Mouse (Mus musculus) megakaryocyte, embryonic 14.5 days (primary cell): ENCODE results near the gene Iah1. TPM values are rescaled to one million over a fixed set of nuclear protein-coding genes. Genes with fewer than 3 reads are reported as not detected.
A peak's percentile ranks its signal among the peaks of the same experiment; 100 is the strongest.

ENCODE experiments used
- H3K27me3 ChIP-seq: replicated peaks from 2 replicates; pipeline ENCODE3; 2012; ENCODE audit warnings: inconsistent platforms
- H3K36me3 ChIP-seq: replicated peaks from 2 replicates; pipeline ENCODE3; 2012; ENCODE audit warnings: low read length, inconsistent platforms, mixed read lengths
- H3K4me1 ChIP-seq: 2 replicates; pipeline ENCODE4 v1.6.1; 2012; ENCODE audit warnings: inconsistent platforms
- H3K4me3 ChIP-seq: replicated peaks from 2 replicates; pipeline ENCODE3; 2012; ENCODE audit warnings: moderate library complexity, mild to moderate bottlenecking, inconsistent platforms
- H3K9me3 ChIP-seq: 2 replicates; pipeline ENCODE4 v1.6.1; 2012; ENCODE audit warnings: inconsistent platforms
- FLI1 ChIP-seq: IDR thresholded peaks from 2 replicates; pipeline ENCODE4 v1.6.1; 2012; ENCODE audit warnings: low read length, inconsistent platforms, mixed read lengths
- GATA1 ChIP-seq: IDR thresholded peaks from 3 replicates; pipeline ENCODE4 v1.6.1; 2012; ENCODE audit warnings: mixed read lengths, low read length, inconsistent platforms, borderline replicate concordance
- polyA plus RNA-seq: library from polyadenylated mRNA; stranded (reverse); fragments of >175 nt; gene quantifications from 2 replicates; pipeline ENCODE4 v1.2.3, GENCODE M21; 2012; ENCODE audit warnings: low replicate concordance; ENCODE audit not compliant: insufficient read depth

Iah1 gene
- polyA plus RNA-seq, 1 experiment = 188 TPM

DNA sequence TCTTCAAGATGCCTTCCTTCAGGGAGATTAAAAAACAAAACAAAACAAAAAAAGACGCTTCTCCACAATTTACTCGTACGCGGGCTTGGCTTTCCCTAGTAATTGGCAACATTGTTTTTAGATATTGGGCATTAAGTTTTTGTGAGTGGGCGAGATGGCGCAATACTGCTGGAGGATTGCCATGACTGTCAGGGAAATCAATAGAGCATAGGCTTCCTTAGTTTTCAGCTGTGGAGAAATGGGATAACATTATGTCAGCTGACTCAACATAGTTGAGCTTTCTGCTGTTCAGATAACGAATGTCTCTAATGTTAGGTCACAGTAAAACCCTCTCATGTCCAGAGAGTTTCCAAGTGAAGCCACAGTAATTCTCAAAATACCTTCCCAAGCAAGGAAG is 678 bp downstream of the Iah1 start:
- no peak for TF ChIP-seq GATA1
- TF ChIP-seq FLI1 = no peak
- Histone ChIP-seq H3K4me3 (peak overlapping the region; percentile 96), H3K27me3 (no peaks in the 10 kb centered on the region), H3K36me3 (peaks cover 77% of the 10 kb centered on the region), H3K4me1 (peaks cover 26% of the 10 kb centered on the region), H3K9me3 (no peaks in the 10 kb centered on the region)

DNA sequence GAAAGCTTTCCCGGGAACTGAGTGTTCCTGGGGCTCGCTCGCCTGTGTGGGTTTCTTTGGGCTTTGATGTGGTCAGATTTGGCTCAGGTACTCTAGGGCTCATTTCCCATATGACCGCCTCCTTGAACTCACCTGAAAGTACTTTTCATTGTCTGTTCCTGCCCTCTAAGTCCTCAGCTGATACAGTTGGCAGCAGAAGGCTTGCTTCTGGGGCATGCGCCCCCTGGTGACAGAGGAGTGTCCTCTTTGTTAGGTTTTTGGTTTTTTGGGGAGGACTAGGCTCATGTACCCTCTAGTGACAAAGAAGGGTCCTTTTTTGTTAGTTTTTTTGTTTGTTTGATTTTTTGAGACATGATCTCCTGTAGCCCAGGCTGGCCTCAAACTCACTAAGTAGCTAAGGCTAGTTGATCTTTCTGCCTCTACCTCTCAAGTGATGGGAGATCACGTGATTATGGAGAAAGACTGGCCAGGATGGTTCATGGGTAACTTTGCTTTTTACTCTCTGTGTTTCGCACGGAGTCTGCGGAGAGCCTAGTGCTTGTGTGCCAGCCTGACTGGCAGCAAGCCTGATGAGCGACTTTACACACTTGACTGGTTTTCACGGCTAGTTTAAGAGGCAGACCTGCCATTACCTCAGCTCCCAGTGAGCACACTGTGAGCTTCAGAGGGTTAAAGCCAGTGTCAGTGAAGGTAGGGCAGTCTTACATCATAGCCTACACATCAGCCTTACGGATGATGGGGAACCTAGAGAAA is 2.1 kb downstream of the Iah1 start:
- TF ChIP-seq GATA1 = no peak
- H3K4me3 ChIP-seq = no peak overlapping the region
- peaks cover 78% of the 10 kb centered on the region for H3K36me3 ChIP-seq
- H3K9me3 ChIP-seq = no peaks in the 10 kb centered on the region
- no peaks in the 10 kb centered on the region for H3K27me3 ChIP-seq
- H3K4me1 ChIP-seq = peaks cover 26% of the 10 kb centered on the region

DNA sequence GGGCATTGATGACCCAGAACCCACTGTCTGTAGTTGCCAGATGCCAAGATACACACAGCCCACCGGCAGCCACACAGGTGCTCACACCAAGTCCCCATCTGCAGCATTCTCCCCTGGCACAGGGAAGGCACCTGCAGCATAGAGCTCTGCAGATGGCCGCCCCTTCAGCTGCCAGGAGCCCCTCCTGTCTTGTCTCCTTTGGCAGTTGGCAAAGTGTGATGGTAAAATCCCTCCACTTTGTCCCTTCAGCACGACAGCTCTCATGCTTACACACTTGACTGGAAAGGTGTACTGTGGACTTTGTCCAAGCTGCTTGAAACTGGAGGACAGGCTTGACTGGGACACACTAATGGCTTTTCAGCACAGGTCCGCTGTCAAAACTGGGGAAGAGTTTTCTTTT is 4.1 kb downstream of the Iah1 start:
- Histone ChIP-seq H3K36me3 (peaks cover 77% of the 10 kb centered on the region), H3K27me3 (no peaks in the 10 kb centered on the region), H3K9me3 (no peaks in the 10 kb centered on the region), H3K4me1 (peaks cover 28% of the 10 kb centered on the region), H3K4me3 (no peak overlapping the region)
- no peak for TF ChIP-seq FLI1
- TF ChIP-seq GATA1 = no peak

DNA sequence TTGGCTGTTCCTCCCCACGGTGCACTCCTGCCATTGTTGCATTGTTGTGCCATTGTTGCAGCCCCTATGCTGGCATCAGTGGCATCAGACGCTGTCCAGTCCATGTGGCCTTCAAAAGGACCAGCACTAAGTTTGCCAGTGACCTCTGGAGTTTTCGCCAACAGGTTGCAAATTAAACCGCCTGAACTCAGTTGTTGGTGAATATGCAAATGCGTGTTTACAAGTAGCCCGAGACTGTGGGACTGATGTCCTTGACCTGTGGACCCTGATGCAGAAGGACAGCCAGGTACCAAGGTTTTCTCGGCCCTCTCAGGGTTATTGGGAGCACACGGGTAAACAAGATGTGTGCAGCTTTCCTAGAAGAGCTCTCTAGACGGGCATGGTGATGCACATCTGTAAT is 5.0 kb downstream of the Iah1 start:
- H3K9me3 ChIP-seq = no peaks in the 10 kb centered on the region
- TF ChIP-seq GATA1 (no peak), FLI1 (no peak)
- no peaks in the 10 kb centered on the region for H3K27me3 ChIP-seq
- peaks cover 86% of the 10 kb centered on the region for H3K36me3 ChIP-seq
- H3K4me3 ChIP-seq = no peak overlapping the region
- peaks cover 24% of the 10 kb centered on the region for H3K4me1 ChIP-seq

DNA sequence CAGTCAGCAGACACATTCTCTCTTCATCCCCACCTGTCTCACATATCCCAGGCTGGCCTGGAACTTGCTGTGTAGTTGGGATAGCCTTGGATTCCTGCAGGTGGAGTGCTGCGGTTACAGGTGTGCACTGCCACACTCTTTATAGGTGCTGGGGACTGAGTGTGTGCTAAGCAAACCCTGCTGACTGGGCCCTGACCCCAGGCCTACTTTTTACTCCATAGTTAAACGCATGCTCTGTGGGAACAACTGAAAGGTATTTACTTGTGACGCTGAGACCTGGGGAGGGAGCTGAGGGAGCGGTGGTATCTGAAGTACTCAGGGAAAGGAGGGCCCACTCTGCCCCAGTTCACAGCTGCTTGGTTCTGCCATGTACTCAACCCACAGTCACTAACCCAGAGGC is 6.1 kb downstream of the Iah1 start:
- peaks cover 97% of the 10 kb centered on the region for H3K36me3 ChIP-seq
- peaks cover 19% of the 10 kb centered on the region for H3K4me1 ChIP-seq
- TF ChIP-seq FLI1 (no peak), GATA1 (no peak)
- no peaks in the 10 kb centered on the region for H3K9me3 ChIP-seq
- no peaks in the 10 kb centered on the region for H3K27me3 ChIP-seq
- H3K4me3 ChIP-seq = no peak overlapping the region

DNA sequence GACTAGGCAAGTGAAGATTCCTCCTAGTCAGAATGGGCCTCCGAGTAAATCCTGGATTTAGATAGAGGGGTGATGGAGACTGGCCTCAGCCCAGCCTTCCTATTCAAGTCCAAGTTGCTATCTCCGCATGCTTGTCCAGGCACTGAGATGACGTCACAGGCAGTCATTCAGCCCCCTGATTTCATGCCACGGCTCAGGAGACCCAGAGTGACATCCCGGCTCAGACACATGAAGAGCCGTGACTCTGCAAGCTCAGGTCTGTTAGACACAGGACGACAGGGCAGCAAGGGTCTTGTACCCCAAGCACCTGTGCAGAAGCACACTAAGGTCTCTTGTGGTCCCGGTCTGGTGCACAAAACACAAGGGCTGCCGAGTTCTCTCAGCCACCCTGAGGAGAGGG is 6.7 kb downstream of the Iah1 start:
- TF ChIP-seq FLI1 (no peak), GATA1 (no peak)
- Histone ChIP-seq H3K4me3 (no peak overlapping the region), H3K27me3 (no peaks in the 10 kb centered on the region), H3K9me3 (no peaks in the 10 kb centered on the region), H3K36me3 (peaks cover 100% of the 10 kb centered on the region), H3K4me1 (peaks cover 14% of the 10 kb centered on the region)

DNA sequence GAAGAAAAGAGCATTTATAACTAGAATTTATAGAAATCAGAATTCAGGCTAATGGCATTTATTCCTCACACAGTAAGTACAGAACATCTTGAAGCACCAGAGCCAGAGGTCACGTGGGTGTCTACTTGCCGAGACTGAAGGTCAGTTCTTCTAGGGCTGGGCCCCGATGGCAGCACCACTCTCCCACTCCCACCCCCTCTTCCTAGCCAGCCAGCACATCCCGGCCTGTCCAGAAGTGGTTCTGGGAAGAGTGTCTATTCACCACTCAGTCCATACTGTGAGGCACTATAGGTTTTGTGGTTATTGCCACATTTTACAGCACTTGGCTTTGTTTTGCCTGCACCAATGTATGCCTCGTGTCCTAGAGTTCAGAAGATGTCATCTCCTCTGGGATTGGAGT is 7.9 kb downstream of the Iah1 start:
- TF ChIP-seq GATA1 (no peak), FLI1 (no peak)
- H3K36me3 ChIP-seq = peaks cover 98% of the 10 kb centered on the region

DNA sequence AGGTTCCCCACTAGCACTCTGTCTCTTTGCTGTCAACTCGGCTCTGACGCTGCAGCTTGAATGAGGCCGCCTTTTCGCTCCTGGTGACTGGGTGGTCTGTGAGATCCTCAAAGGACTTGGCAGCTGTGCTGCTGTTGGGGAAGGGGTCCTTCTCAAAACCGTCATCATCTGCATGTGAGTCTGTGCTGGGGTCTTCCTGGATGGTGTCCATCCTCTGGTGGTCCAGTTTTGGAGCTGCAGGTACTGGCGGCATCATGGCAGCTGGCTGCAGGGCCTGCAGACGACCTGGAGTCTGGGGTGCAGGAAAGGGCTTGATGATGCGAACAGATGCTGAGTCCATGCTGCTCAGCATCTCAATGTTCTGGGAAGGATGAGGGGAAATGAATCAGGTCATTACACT is 9.1 kb downstream of the Iah1 start:
- H3K9me3 ChIP-seq = no peaks in the 10 kb centered on the region
- H3K4me3 ChIP-seq = no peak overlapping the region
- TF ChIP-seq FLI1 (no peak), GATA1 (no peak)
- H3K36me3 ChIP-seq = peaks cover 98% of the 10 kb centered on the region
- H3K27me3 ChIP-seq = no peaks in the 10 kb centered on the region
- H3K4me1 ChIP-seq = peaks cover 5% of the 10 kb centered on the region

More for the DNA sequence above, 7.9 kb downstream of the Iah1 start:
- no peaks in the 10 kb centered on the region for H3K9me3 ChIP-seq
- no peaks in the 10 kb centered on the region for H3K27me3 ChIP-seq
- H3K4me3 ChIP-seq = no peak overlapping the region
- peaks cover 5% of the 10 kb centered on the region for H3K4me1 ChIP-seq

DNA sequence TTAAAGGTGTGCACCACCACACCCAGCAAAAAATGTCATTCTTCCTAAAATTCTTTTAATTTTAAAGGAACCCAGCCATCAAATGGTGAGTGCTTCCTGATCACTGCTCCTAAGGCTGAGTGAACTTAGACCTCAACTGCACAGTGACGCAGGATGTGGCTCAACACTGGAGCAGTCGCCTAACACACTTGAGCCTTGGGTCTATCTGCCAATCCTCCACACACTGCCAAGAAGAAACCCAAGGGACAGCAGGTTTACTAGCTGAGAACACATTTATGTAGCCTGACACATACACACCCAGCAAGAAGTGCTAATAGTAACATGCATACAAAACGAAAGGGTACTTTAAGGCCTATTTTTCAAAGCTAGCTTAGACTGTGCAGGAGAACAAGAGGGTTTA is 10.1 kb downstream of the Iah1 start:
- Histone ChIP-seq H3K36me3 (peaks cover 97% of the 10 kb centered on the region), H3K4me1 (peaks cover 11% of the 10 kb centered on the region), H3K27me3 (no peaks in the 10 kb centered on the region), H3K4me3 (no peak overlapping the region), H3K9me3 (no peaks in the 10 kb centered on the region)
- TF ChIP-seq FLI1 (no peak), GATA1 (no peak)

DNA sequence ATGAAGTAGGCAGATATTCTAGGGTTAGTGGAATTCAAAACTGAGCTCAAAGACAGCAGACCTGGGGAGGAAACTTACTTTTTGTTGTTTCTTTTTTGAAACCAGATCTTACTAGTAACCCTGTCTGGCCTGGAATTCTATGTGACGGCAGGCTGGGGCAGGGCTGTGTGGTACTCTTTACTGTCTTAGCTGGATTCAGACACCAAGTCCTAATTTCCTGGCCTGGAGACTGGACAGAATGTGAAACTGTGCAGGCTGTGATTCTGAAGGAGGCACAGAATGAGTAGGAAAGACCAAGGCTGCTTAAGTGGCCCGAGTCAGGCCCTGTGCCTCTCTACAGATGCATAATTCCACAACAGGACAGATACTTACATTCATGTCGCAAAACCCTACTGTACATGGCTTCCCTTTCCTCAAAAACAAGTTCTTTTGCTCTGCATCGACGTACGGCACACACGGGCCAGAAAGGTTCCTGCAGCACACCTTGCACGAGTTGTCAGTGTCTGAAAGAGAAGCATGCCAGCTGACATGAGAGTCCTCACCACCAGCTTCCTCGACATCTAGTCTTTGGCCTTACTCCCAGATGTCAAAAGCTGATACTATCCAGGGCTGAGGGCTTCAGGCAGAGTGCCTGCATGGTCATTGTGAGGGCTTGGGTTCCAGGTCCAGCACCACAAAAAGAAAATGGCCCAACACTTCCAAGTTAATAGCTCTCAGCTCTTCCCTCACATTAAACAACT is 13.6 kb downstream of the Iah1 start:
- Histone ChIP-seq H3K9me3 (no peaks in the 10 kb centered on the region), H3K4me1 (peaks cover 22% of the 10 kb centered on the region), H3K4me3 (no peak overlapping the region), H3K36me3 (peaks cover 95% of the 10 kb centered on the region), H3K27me3 (no peaks in the 10 kb centered on the region)
- TF ChIP-seq FLI1 = no peak
